Mouse (Mus musculus) adrenal gland, postnatal 36 days (tissue): ENCODE measurements at regions not wholly inside any gene's neighbourhood (a gene's known extent, or its start where the extent isn't known, plus 50 kb on each side); places are given as distances from the start of the nearest gene placed in this dataset.
A peak's percentile ranks its signal among the peaks of the same experiment; 100 is the strongest.

Experiments
- DNase-seq, 2 experiments: peaks; one replicate each; pipeline ENCODE4 v3.0.0; 2021; ENCODE audit warnings: mixed read lengths in 1 of 2

GRCm38 (mm10) chr10:20780946-20781345 is 56.1 kb upstream of the Pde7b start:
- DNase-seq, result peak; percentile 9 to 56

- no peak for DNase-seq
Observed at GRCm38 (mm10) chr10:20776640-20777413, 51.9 kb upstream of the Pde7b start.

- no peak for DNase-seq
Observed at GRCm38 (mm10) chr10:20775731-20776429, 51.0 kb upstream of the Pde7b start.
